Mouse (Mus musculus): ENCODE measurements at regions not wholly inside any gene's neighbourhood (a gene's known extent, or its start where the extent isn't known, plus 50 kb on each side); places are given as distances from the start of the nearest gene placed in this dataset.
A peak's percentile ranks its signal among the peaks of the same experiment; 100 is the strongest.
"Not testable (repeated sequence)": the region's sequence is repeated elsewhere in the genome, so short reads cannot be mapped to it uniquely, and the experiment has no call there.

DNA sequence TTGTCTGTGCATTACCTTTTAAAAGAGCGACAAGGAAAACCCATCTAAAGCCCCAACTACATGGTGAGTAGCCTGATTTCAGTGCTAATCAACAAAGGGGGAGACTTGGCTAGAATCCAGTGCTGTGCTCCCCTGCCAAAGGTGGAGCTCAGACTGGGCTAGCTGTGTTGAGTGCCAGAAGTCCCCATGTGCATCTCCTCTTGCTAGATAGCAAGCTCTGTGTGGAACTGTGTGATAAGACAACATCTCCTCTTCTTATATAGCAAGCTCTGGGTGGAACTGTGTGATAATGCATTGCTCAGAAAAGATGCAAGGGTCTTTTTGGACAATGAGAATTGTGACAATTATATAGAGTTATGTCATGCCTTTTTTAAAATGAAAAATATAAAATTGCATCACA lies 741.4 kb downstream of the Adam6a start:
- no peak for DNase-seq

DNA sequence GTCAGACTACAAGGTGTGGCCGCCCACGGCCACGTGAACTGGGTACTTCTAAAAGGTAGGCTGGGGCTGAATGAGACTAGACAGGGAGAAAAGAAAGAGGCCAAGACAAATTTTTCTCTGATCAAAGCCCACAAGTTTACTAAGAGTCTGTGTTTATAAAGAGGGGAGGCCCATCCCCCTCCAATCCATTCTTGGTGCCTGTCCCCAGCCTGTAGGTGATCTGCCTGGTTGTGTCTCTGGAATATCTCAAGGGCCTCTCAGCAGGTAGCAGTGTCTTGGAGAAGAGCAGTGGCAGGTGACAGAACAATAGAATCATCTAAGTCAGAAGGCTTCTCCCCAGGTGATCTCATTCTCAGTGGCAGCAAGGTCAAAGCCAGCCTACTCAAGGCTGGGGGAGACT lies 743.3 kb downstream of the Adam6a start:
- DNase-seq = no peak

- no peak for DNase-seq
Observed at GRCm38 (mm10) chr12:114291083-114291482, 747.4 kb downstream of the Adam6a start.

GRCm38 (mm10) chr12:114299771-114300170 lies 756.1 kb downstream of the Adam6a start:
- peak; percentile 55 for DNase-seq

DNA sequence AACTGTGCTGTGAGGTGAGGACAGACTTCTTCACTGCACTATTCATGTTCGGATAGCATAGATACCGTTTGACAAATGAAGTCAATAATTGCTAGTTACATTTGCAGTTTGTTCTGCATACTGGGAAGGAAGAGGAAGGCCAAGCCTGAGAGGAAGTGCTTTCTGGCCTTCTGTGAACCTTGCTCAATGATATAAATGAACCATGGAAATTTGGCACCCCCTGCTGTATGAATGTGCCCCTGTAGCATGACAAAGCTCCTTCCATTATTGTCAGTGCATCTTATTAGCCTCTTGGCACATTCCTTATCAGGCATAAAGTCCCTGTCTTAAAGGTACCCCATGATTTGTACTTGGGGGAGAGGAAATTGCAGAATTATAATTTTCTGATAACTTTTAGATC lies 758.0 kb downstream of the Adam6a start:
- peak; percentile 50 for DNase-seq

DNA sequence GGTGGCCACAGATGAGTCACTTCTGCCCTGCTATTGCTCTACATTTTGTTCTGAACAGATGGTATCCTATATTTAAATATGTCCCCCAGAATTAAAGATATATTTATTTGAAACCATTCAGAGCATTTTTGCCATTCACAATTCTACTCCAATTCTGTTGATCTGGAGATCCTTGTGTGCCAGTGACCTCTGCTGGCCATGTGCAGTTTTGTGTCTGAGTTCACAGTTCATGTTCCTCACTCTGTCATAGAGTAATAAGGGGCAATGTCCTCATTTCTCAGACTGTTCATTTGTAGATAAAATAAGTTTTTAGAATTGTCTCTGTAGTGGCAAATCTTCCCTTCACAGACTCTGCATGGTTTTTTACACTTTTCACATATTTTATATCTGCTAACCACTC lies 788.8 kb downstream of the Adam6a start:
- peak; percentile 39 for DNase-seq

- DNase-seq = peak; percentile 31
Observed at GRCm38 (mm10) chr12:114366276-114366675, 822.6 kb downstream of the Adam6a start.

- peak; percentile 38 for DNase-seq
Observed at GRCm38 (mm10) chr12:114378696-114379350, 835.1 kb downstream of the Adam6a start.

- peak; percentile 41 for DNase-seq
Observed at GRCm38 (mm10) chr12:114391447-114391846, 847.7 kb downstream of the Adam6a start.

- DNase-seq = no peak
Observed at GRCm38 (mm10) chr12:114406206-114406605, 862.5 kb downstream of the Adam6a start.

DNA sequence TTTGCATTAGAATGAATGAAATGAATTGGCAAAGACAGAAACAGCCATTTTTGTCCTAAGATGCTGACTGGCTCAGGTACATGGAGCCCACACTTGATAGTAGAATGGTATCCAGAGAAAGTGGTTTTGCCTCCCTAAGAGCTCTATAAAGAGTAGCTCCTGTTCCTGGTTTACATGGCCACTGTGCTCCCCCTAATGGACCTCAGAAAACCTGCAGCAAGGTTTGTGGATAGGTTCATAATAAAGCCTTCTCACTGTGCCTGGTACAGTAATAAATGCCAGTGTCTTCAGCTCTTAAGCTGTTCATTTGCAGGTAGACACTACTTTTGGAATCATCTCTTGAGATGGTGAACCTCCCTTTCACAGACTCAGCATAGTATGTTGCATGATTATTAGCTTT lies 890.8 kb downstream of the Adam6a start:
- peak; percentile 8 for DNase-seq

GRCm38 (mm10) chr12:114462037-114462436 lies 918.3 kb downstream of the Adam6a start:
- DNase-seq = no peak

DNA sequence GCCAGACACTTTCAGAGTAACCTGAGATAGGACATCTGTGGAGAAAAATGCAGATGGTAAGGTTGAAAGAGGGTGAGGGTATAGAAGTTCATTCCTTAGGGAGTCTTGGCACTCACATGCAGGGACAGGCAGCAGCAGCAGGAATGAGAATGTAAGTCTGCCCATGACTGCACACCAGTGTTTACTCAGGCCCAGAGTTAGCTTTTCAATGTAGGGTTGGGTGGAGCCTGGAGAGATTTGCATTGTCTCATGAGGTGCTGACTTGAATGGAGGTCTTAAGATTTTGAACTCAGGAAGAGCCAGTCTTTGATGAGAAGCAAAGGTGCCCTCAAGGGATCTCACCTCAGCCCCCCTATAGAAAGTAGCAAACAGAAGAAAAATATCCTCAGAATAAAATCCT lies 918.9 kb downstream of the Adam6a start:
- no peak for DNase-seq

DNA sequence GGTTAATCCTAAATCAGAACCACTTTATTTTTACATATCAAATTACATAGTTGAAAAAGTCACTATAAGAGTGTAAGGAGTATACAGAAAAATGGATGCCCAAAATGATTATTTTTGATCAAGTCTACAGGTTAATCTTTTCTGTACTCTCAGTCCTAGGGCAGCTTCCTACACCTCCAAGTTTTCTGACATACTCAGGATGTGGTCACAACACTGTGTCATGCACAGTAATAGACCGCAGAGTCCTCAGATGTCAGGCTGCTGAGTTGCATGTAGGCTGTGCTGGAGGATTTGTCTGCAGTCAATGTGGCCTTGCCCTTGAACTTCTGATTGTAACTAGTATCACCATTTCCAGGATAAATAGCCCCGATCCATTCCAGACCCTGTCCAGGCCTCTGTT lies 925.1 kb downstream of the Adam6a start:
- peak; percentile 42 for DNase-seq

GRCm38 (mm10) chr12:114472678-114473077 lies 929.0 kb downstream of the Adam6a start:
- DNase-seq = not testable (repeated sequence)

GRCm38 (mm10) chr12:114478741-114479140 lies 935.0 kb downstream of the Adam6a start:
- DNase-seq = peak; percentile 41

- DNase-seq = not testable (repeated sequence)
Observed at GRCm38 (mm10) chr12:114493500-114494031, 949.9 kb downstream of the Adam6a start.

DNA sequence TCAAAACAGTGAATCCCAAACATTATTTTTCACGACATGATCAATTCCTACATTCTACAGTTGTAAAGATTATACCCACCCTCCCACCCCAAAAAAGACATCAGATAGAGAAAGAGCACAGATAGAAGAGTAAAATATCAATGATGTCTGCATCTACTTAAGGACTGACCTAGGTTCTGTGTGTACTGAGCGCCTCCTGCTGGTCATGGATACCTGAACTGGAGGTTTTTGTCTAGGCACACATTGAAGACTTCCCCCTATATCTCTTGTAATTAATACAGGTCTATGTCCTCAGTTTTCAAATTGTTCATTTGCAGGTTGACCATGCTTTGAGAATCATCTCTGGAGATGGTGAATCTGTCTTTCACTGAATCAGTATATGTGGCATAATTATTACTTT lies 952.0 kb downstream of the Adam6a start:
- peak; percentile 66 for DNase-seq

DNA sequence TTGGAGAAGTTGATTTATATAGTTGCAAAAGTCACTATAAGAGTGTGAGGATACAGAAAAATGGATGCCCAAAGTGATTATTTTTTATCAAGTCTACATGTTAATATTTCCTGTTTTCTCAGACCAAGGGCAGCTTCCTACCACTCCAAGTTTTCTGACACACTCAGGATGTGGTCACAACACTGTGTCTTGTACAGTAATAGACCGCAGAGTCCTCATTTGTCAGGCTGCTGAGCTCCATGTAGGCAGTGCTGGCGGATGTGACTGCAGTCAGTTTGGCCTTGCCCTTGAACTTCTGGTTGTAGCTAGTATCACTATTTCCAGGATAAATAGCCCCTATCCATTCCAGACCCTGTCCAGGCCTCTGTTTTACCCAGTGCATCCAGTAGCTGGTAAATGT lies 969.4 kb downstream of the Adam6a start:
- DNase-seq = no peak

- DNase-seq = peak; percentile 39
Observed at GRCm38 (mm10) chr12:114542094-114542493, 998.4 kb downstream of the Adam6a start.

DNA sequence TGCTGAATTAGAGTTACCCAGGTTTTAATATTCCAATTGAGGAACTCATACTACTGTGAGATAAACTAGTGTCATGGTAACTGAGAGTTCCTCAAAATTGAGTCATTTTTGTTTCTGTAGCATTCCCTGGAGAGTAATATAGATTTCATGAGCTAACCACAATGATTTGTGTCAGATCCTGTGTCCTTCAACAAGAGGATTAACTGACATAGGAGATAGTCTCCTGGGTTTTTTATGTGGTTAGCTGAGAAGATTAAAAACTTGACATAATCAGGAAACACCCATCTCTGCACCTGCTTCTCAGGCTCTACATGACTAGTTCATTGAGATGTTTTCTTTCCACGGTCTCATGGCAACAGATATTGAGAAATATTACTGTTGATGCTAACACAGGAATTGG lies 1001.2 kb downstream of the Adam6a start:
- DNase-seq = not testable (repeated sequence)

DNA sequence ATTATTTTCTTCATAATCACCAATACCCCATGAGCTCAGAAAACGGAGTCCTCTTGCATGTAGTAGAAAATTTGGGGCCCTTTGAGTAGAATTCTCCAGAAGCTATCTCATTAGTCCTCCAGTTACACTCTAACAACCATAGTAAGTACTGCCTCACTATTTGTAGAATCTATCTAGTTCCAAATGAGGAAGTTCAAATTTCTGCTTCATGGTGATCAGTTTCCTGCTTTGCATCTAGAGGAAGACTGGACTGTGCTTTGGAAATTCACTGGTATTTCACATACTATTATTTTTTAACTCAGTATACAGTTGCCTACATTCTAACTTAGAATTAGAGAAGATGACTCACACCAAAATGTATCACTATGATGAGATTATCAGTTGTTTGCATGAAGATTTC lies 1018.7 kb downstream of the Adam6a start:
- DNase-seq = no peak

GRCm38 (mm10) chr12:114562978-114563377 lies 1019.3 kb downstream of the Adam6a start:
- no peak for DNase-seq

DNA sequence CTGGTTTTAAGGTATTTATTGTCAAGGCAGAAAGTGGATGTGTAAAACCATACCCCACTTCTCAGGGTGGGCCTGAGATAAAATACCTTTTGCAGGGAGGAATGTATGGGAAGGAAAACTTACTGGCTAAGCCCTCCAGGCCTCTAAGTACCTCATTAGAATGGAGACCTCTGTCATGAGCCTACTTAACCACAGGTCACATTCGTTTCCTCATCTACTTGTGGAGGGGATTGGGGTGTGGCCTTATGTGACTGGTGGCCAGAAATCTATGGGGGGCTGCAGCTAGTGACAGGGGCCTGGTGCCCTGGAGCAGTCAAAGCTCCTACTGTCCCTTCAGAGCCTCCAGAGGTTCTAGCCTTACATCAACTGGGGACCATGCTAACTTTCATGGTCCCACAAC lies 1020.0 kb downstream of the Adam6a start:
- no peak for DNase-seq

- DNase-seq = no peak
Observed at GRCm38 (mm10) chr12:114564329-114564728, 1020.6 kb downstream of the Adam6a start.
